Mouse (Mus musculus): ENCODE data around the gene Kcna1. TPM values are rescaled to one million over a fixed set of nuclear protein-coding genes. Genes with fewer than 3 reads are reported as not detected.

Kcna1 gene
- total and polyA plus RNA-seq, 2 experiments from 2014 or later, result 7.9 to 9.4 TPM

- DNase-seq (ENCODE audit: low spot score) (no peak), ATAC-seq (no peak)
- WGBS, result 56% methylated on average over 4 of the region's 4 CpGs
- H3K9me3 ChIP-seq (ENCODE audit: low read length), result no peaks in the 10 kb centered on the region
- no peaks in the 10 kb centered on the region for H3K36me3 ChIP-seq (ENCODE audit: insufficient read depth, low read length)
- no peak overlapping the region for H3K9ac ChIP-seq (replicated peaks; ENCODE audit: low read length)
- no peak for TF ChIP-seq CTCF (IDR thresholded peaks at IDR 0.05; ENCODE audit: low read depth)
- H3K27me3 ChIP-seq (ENCODE audit: insufficient read depth, low read length), result no peaks in the 10 kb centered on the region
- H3K27ac ChIP-seq, result no peak overlapping the region
- H3K4me1 ChIP-seq (ENCODE audit: insufficient read depth, low read length), result 0 out of 2 replicates have a peak, but pooled peaks cover 5% of the 10 kb centered on the region
- H3K4me3 ChIP-seq (ENCODE audit: low read length), result no peak overlapping the region
- no peak overlapping the region for H3K4me2 ChIP-seq (ENCODE audit: low read depth, low read length)
These were observed 52.8 kb downstream of the Kcna1 start for GRCm38 (mm10) chr6:126593336-126593735.

Other genes starting within 250 kb of the Kcna1 start
- gene Kcna5, start 111.0 kb downstream of the Kcna1 start, total RNA-seq (2014; rRNA removed), result 4.8 and 7.3 TPM in 2 replicates
- gene Kcna5, start 111.0 kb downstream of the Kcna1 start, polyA plus RNA-seq (2015; fragmentation: Nextera tagmentation; extraction: Ambion mirVana), result 3.4 and 3.6 TPM in 2 replicates
- 66.4 and 67.5 TPM in 2 replicates for gene Kcna6, start 94.3 kb upstream of the Kcna1 start, total RNA-seq (2014; rRNA removed)
- 23.6 TPM in 2 replicates for gene Kcna6, start 94.3 kb upstream of the Kcna1 start, polyA plus RNA-seq (2015; fragmentation: Nextera tagmentation; extraction: Ambion mirVana)
- gene Ndufa9, start 202.8 kb upstream of the Kcna1 start, total RNA-seq (2014; rRNA removed), result 106 and 133 TPM in 2 replicates
- 247 and 255 TPM in 2 replicates for gene Ndufa9, start 202.8 kb upstream of the Kcna1 start, polyA plus RNA-seq (2015; fragmentation: Nextera tagmentation; extraction: Ambion mirVana)
- gene Akap3, start 206.7 kb upstream of the Kcna1 start, total RNA-seq (2014; rRNA removed), result 0.29 TPM in 1 of 2 replicates, not detected in the other
- 0.10 and 0.13 TPM in 2 replicates for gene Akap3, start 206.7 kb upstream of the Kcna1 start, polyA plus RNA-seq (2015; fragmentation: Nextera tagmentation; extraction: Ambion mirVana)

All from hindbrain, postnatal 0 days (tissue).